Mouse (Mus musculus): ENCODE data around the gene Speg.

- no peak for TF ChIP-seq CTCF (IDR thresholded peaks at IDR 0.05; ENCODE audit: extremely low read depth, insufficient read depth, insufficient read length, insufficient replicate concordance)
- TF ChIP-seq POLR2A (IDR thresholded peaks at IDR 0.05; ENCODE audit: low read depth, low read length) = no peak
Observed at GRCm38 (mm10) chr1:75372450-75372849, 2.6 kb upstream of the Speg start.

Measured in spleen, adult 2 months (tissue).